Mouse (Mus musculus) testis, adult 10 weeks (tissue): Measurements from ENCODE around the gene Ogfod2. TPM values are rescaled to one million over a fixed set of nuclear protein-coding genes. Genes with fewer than 3 reads are reported as not detected.

Experiments used
- polyA plus RNA-seq: library from polyadenylated mRNA; stranded (reverse); fragments of 350-450 nt; fragmentation: Illumina TruSeq; extraction: RNeasy Lipid Tissue Mini Kit (QIAGEN cat#74804); gene quantifications from one replicate; pipeline ENCODE4 v1.2.3, GENCODE M21; 2014; ENCODE audit warnings: low read depth, low replicate concordance

Ogfod2 gene
- polyA plus RNA-seq = 3.0 TPM

DNA sequence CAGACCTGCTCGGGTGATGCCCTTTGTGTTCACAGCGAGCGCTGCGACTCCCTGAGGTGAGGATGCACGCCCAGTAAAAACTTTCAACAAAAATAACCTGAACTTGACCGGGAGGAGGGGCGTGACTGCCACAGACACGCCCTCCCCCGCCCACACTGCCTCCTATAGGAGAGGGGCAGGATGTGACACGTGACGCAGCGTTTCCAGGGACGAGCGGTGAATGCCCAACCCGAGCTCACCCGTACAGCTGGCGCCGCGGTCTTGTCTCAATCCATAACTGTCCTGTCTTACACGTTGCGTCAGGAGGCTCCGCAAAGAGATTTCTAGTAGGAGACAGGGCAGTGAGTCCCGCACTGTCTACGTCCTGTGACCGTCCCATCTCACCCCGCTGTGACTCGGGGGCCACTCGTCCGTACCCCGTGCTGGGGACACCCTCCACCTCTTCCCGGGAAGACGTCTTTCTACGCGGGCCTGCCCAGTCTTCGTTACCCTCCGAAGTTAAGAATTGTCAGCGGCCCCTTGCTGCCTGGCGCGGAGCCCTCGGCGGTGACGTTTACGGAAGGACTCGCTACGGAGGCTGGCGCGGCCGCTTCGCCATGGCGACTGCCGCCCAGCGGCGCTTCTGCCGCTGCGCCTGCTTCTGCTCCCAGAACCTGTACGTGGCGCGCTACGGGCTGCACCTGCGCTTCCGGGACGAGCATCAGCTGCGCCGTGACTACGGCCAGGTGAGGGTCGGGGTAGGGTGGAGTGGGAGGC is at the start of gene Ogfod2:
TSS of gene Ogfod2 (plus strand) at position 556 of the 756 bp plus-strand sequence.

DNA sequence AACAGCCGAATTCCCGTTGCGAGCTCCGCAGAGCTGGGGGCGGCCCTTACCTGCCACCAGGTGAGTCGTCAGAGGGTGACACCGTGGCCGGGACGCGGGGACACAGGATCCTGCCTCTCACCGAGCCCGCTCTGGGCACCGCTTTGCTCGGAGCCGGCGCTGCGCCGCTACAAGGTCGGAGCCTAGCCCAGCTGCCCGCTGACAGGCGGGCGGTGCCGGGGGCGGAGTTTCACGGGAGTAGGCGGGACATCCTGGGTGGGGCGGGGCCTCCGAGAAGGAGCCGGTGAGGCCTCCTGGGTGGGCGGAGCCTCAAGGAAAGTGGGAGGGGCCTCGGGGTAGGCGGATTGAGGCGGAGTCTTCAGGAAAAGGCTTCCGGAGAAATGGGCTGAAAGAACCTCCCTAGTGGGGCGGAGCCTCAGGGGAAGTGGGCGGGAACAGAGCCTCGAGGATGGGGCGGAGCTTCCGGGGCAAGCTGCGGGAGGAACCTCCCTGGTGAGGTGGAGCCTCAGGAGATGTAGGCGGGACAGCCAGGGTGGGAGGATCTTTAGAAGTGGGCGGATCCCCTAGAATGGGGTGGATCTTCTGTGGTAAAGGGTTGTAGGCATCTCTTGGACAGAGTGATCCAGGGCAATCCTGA is 16.4 kb upstream of the Ogfod2 start, which contains the start of gene Abcb9:
TSS of gene Abcb9 (minus strand) at position 203 of the 637 bp plus-strand sequence.

GRCm38 (mm10) chr5:124115990-124116845 is 4.1 kb downstream of the Ogfod2 start, which contains the start of gene Arl6ip4:
Gene Arl6ip4, plus strand, starts transcription at chr5:124116089.

Other genes starting within 250 kb of the Ogfod2 start
- not detected for gene Hcar2, start 246.8 kb upstream of the Ogfod2 start, polyA plus RNA-seq
- gene Hcar1, start 232.3 kb upstream of the Ogfod2 start, polyA plus RNA-seq = not detected
- gene Denr, start 205.1 kb upstream of the Ogfod2 start, polyA plus RNA-seq = 294 TPM
- gene Gm43518, start 184.9 kb upstream of the Ogfod2 start, polyA plus RNA-seq = 2.5 TPM
- 177 TPM for gene Ccdc62, start 181.6 kb upstream of the Ogfod2 start, polyA plus RNA-seq
- 0.77 TPM for gene Hip1r, start 138.7 kb upstream of the Ogfod2 start, polyA plus RNA-seq
- gene Vps37b, start 80.0 kb upstream of the Ogfod2 start, polyA plus RNA-seq = 7.9 TPM
- 1.3 TPM for gene Abcb9, start 16.5 kb upstream of the Ogfod2 start, polyA plus RNA-seq
- 4.3 TPM for gene Arl6ip4, start 3.8 kb downstream of the Ogfod2 start, polyA plus RNA-seq
- 12.0 TPM for gene Pitpnm2, start 137.5 kb downstream of the Ogfod2 start, polyA plus RNA-seq
- 51.4 TPM for gene Mphosph9, start 215.7 kb downstream of the Ogfod2 start, polyA plus RNA-seq
- 7.6 TPM for gene 2810006K23Rik, start 215.8 kb downstream of the Ogfod2 start, polyA plus RNA-seq